Mouse (Mus musculus) G1E (cell line): Measurements from ENCODE around the gene Tagln. TPM values are rescaled to one million over a fixed set of nuclear protein-coding genes. Genes with fewer than 3 reads are reported as not detected.

Experiments
- ATAC-seq: 2 replicates; pipeline ENCODE4 v1.8.0; 2016; ENCODE audit warnings: mild to moderate bottlenecking; ENCODE audit not compliant: insufficient number of reproducible peaks, poor library complexity, low FRiP score, severe bottlenecking; ENCODE audit errors: extremely low read depth
- DNase-seq: peaks from one replicate; pipeline ENCODE4 v3.0.0; 2012; ENCODE audit warnings: low spot score
- H3K27me3 ChIP-seq: 2 replicates; pipeline ENCODE4 v1.6.1; 2012; ENCODE audit warnings: mild to moderate bottlenecking, low read length, inconsistent platforms; ENCODE audit not compliant: insufficient read depth
- H3K36me3 ChIP-seq: replicated peaks from 2 replicates; pipeline ENCODE3; 2012; ENCODE audit warnings: mild to moderate bottlenecking, inconsistent platforms
- H3K4me1 ChIP-seq: 2 replicates; pipeline ENCODE4 v1.6.1; 2012; ENCODE audit warnings: low read depth, low read length, inconsistent platforms, mixed read lengths; ENCODE audit not compliant: insufficient read depth
- H3K4me3 ChIP-seq: 2 replicates; pipeline ENCODE4 v1.5.1; 2012; ENCODE audit warnings: low read depth, mild to moderate bottlenecking, inconsistent platforms, low read length, moderate library complexity, mixed read lengths
- H3K9me3 ChIP-seq: replicated peaks from 2 replicates; pipeline ENCODE4 v1.6.1; 2012; ENCODE audit warnings: inconsistent platforms
- CTCF ChIP-seq: IDR thresholded peaks from 2 replicates; pipeline ENCODE4 v1.5.1; 2012; ENCODE audit warnings: low read depth, low read length, inconsistent platforms, mixed read lengths
- GATA1 ChIP-seq: IDR thresholded peaks from 2 replicates; pipeline ENCODE4 v1.6.1; 2012; ENCODE audit warnings: borderline replicate concordance, low read length, inconsistent platforms, mixed read lengths
- GATA2 ChIP-seq: IDR thresholded peaks from 2 replicates; pipeline ENCODE4 v1.6.1; 2012; ENCODE audit warnings: low read depth, low read length, inconsistent platforms, borderline replicate concordance
- POLR2AphosphoS5 ChIP-seq: IDR thresholded peaks from 2 replicates; pipeline ENCODE4 v1.6.1; 2012; ENCODE audit warnings: low read depth, low read length, inconsistent platforms; ENCODE audit not compliant: insufficient replicate concordance
- TAL1 ChIP-seq: conservative IDR thresholded peaks from 2 replicates; pipeline ENCODE4 v1.6.1; 2012; ENCODE audit warnings: low read depth, low read length, inconsistent platforms, mixed read lengths
- polyA plus RNA-seq: library from polyadenylated mRNA; stranded (reverse); fragments of >175 nt; gene quantifications from 2 replicates; pipeline ENCODE4 v1.2.3, GENCODE M21; 2012
- total RNA-seq, 2 experiments: library from RNA; stranded (forward) in 1 of 2; stranded (reverse) in 1 of 2; fragments of 200-1000 nt in 1 of 2; fragments of >200 nt in 1 of 2; fragmentation: Nextera tagmentation in 1 of 2; gene quantifications; 2 replicates each; pipeline ENCODE4 v1.2.3; 2014 to 2017

Gene Tagln
- total RNA-seq (2014; fragmentation: Nextera tagmentation) (not detected in 2 replicates), total RNA-seq (2017) (0.38 TPM in 1 of 2 replicates, not detected in the other), polyA plus RNA-seq (0.03 and 0.07 TPM in 2 replicates)

GRCm38 (mm10) chr9:45935628-45936210, at the start of gene Tagln:
Tagln (minus strand) TSS chr9:45936058.
- ATAC-seq, result no peak
- Histone ChIP-seq H3K4me3 (no peak within 1 kb of the TSS), H3K36me3 (peaks cover 51% of the 10 kb centered on the region), H3K27me3 (0 out of 2 replicates have a peak, but pooled peaks cover 2% of the 10 kb centered on the region), H3K4me1 (peaks cover 3% of the 10 kb centered on the region), H3K9me3 (no peaks in the 10 kb centered on the region)
- DNase-seq, result no peak
- TF ChIP-seq TAL1 (no peak), CTCF (no peak), POLR2AphosphoS5 (no peak), GATA1 (no peak), GATA2 (no peak)

GRCm38 (mm10) chr9:45985229-45985567, 49.3 kb upstream of the Tagln start:
- Histone ChIP-seq H3K27me3 (0 out of 2 replicates have a peak, but pooled peaks cover 4% of the 10 kb centered on the region), H3K4me1 (peaks cover 41% of the 10 kb centered on the region), H3K36me3 (peaks cover 27% of the 10 kb centered on the region), H3K9me3 (no peaks in the 10 kb centered on the region), H3K4me3 (peak overlapping the region; percentile 88)
- no peak for DNase-seq
- TF ChIP-seq GATA2 (no peak), CTCF (no peak), GATA1 (no peak), POLR2AphosphoS5 (no peak), TAL1 (no peak)
- ATAC-seq, result peak; percentile 43; the same call in 1 of the 2 replicates

DNA sequence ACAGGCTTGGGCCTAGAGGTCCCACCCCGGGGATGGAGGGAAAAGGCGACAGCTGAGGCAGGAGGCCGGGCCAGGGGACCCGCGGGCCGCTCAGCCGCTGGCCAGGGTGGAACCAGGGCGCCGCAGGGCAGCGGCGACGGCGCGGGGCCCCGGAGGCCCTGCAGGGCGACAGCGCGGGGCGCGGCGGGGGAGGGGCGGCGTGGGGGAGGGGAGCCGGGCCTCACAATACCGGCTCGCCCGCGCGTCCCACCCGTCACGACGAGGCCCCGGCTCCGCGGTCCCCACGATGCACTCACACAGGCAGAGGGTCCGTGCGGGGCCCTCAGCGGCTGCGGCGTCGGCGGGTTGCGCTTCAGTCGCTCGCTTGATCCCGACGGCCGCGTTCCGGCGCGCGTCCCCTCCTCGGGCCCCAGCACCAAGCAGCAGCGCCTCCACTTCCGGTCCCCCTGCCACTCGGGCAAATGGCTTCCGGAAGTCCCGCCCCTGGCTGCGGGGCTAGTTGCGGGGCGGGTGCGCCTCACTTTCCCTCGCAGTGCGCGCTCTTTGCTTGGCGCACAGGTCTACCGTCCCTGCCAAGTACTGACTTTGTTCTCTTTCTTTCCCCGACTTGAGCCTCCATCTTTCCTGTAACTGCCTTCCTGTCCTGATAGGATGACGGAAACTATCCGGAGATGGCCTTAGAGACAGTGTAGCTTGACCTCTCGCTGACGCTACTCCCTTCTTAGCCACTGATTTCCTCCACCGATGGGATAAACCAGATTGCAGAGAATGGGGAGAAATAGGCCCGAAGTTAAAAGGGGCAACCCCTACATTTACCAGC, 48.8 kb upstream of the Tagln start:
- peaks cover 32% of the 10 kb centered on the region for H3K36me3 ChIP-seq
- ATAC-seq (peak; percentile 67), DNase-seq (peak; percentile 83)
- no peaks in the 10 kb centered on the region for H3K27me3 ChIP-seq
- H3K4me3 ChIP-seq, result peak overlapping the region; percentile 88
- peaks cover 47% of the 10 kb centered on the region for H3K4me1 ChIP-seq
- no peak for TF ChIP-seq TAL1
- TF ChIP-seq GATA2, result no peak
- TF ChIP-seq CTCF, result no peak
- TF ChIP-seq POLR2AphosphoS5, result no peak
- no peak for TF ChIP-seq GATA1
- no peaks in the 10 kb centered on the region for H3K9me3 ChIP-seq

DNA sequence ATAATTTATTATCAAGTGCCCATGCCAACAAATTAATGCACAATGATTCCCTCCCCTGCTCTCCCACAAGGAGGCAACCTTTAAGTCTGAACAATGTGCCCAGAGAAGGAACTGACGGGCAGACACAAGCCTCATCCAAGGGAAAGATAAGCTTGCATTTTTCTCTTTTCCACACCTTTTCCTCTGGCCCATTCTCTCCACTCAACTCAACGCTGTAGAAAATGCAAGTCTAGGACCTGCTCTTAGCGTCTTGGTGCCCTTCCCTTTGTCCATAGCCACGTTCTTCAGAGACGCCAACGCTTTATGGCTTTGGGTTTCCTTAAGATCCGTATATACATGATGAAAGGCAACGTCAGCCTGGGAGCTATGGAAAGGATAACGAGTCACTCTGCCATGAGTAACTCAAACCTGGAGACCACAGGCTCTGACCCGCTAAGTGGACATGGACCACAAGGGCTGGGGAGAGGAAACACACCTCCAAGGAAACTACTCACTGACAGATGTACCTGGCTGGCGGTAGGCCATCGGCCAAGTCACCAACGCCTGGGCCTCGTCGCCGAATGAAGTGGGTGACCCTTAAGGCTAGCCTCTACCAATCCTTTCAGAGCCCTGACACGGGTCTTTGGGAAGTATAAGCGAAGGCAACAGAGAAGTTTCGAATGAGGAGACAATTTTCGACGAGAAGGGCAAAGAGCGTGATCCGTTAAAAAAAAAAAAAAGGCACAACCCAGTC, 48.0 kb upstream of the Tagln start:
- Histone ChIP-seq H3K36me3 (peaks cover 34% of the 10 kb centered on the region), H3K4me1 (peaks cover 52% of the 10 kb centered on the region), H3K9me3 (no peaks in the 10 kb centered on the region), H3K27me3 (no peaks in the 10 kb centered on the region), H3K4me3 (peak overlapping the region; percentile 88)
- DNase-seq, result peak; percentile 8
- TF ChIP-seq CTCF (no peak), GATA1 (no peak), GATA2 (no peak), POLR2AphosphoS5 (no peak), TAL1 (no peak)
- ATAC-seq, result no peak; the same call in 1 of the 2 replicates

DNA sequence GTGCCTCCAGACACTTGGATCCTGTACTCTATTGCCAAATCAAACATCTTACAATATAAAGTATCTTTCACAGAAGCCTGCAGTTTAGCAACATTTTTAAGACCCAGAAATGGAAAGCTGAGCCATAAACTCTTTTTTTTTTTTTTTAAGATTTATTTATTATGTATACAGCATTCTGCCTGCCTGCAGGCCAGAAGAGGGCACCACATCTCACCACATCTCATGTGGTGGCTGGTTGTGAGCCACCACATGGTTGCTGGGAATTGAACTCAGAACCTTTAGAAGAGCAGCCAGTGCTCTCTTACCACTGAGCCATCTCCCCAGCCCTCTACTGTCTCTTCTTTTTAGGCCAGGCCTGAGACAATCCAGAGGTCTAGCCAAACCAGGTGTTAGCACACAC, 45.5 kb upstream of the Tagln start:
- peaks cover 61% of the 10 kb centered on the region for H3K4me1 ChIP-seq
- DNase-seq (no peak), ATAC-seq (no peak)

GRCm38 (mm10) chr9:45980611-45981010, 44.8 kb upstream of the Tagln start:
- ATAC-seq, result no peak
- DNase-seq, result no peak
- no peak overlapping the region for H3K4me3 ChIP-seq
- H3K27me3 ChIP-seq, result no peaks in the 10 kb centered on the region
- peaks cover 55% of the 10 kb centered on the region for H3K4me1 ChIP-seq
- H3K36me3 ChIP-seq, result peaks cover 60% of the 10 kb centered on the region
- no peak for TF ChIP-seq TAL1
- no peak for TF ChIP-seq GATA2
- no peak for TF ChIP-seq CTCF
- H3K9me3 ChIP-seq, result no peaks in the 10 kb centered on the region

More for the DNA sequence above, 45.5 kb upstream of the Tagln start:
- no peak for TF ChIP-seq TAL1
- no peak for TF ChIP-seq CTCF
- no peaks in the 10 kb centered on the region for H3K27me3 ChIP-seq
- no peak overlapping the region for H3K4me3 ChIP-seq
- H3K9me3 ChIP-seq, result no peaks in the 10 kb centered on the region
- peaks cover 54% of the 10 kb centered on the region for H3K36me3 ChIP-seq
